Mouse (Mus musculus) lung, postnatal 14 days (tissue): ENCODE data around the gene Sgf29.
A peak's percentile ranks its signal among the peaks of the same experiment; 100 is the strongest.

ENCODE experiments used
- DNase-seq: peaks from one replicate; pipeline ENCODE4 v3.0.0; 2021

Gene Sgf29

GRCm38 (mm10) chr7:126689021-126689420 lies 39.9 kb downstream of the Sgf29 start:
- no peak for DNase-seq

GRCm38 (mm10) chr7:126690737-126691136 lies 41.6 kb downstream of the Sgf29 start:
- DNase-seq, result no peak

GRCm38 (mm10) chr7:126691676-126692075 lies 42.6 kb downstream of the Sgf29 start:
- no peak for DNase-seq

GRCm38 (mm10) chr7:126692426-126692825 lies 43.3 kb downstream of the Sgf29 start:
- no peak for DNase-seq

- DNase-seq, result peak; percentile 93
These were observed 44.1 kb downstream of the Sgf29 start for GRCm38 (mm10) chr7:126693256-126693655.

- no peak for DNase-seq
These were observed 44.7 kb downstream of the Sgf29 start for GRCm38 (mm10) chr7:126693781-126694180.

GRCm38 (mm10) chr7:126694441-126695051 lies 45.4 kb downstream of the Sgf29 start:
- no peak for DNase-seq

- peak; percentile 73 for DNase-seq
These were observed 46.1 kb downstream of the Sgf29 start, which contains the start of gene Bola2 for GRCm38 (mm10) chr7:126695210-126695611. Bola2 (plus strand) TSS chr7:126695401.

GRCm38 (mm10) chr7:126695631-126696207 lies 46.6 kb downstream of the Sgf29 start, which contains the start of gene Slx1b:
Slx1b (minus strand) TSS chr7:126695784.
- peak; percentile 94 for DNase-seq

- DNase-seq, result no peak
These were observed 47.2 kb downstream of the Sgf29 start for GRCm38 (mm10) chr7:126696303-126696702.

GRCm38 (mm10) chr7:126696886-126697285 lies 47.8 kb downstream of the Sgf29 start:
- no peak for DNase-seq

- no peak for DNase-seq
These were observed 48.7 kb downstream of the Sgf29 start for GRCm38 (mm10) chr7:126697838-126698237.

- DNase-seq, result no peak
These were observed 51.2 kb downstream of the Sgf29 start for GRCm38 (mm10) chr7:126700063-126701015.

- DNase-seq, result peak; percentile 94
These were observed 52.0 kb downstream of the Sgf29 start for GRCm38 (mm10) chr7:126701070-126701469.

GRCm38 (mm10) chr7:126701559-126702357 lies 52.6 kb downstream of the Sgf29 start:
- DNase-seq, result no peak

GRCm38 (mm10) chr7:126702358-126702757 lies 53.2 kb downstream of the Sgf29 start:
- DNase-seq, result no peak

- no peak for DNase-seq
These were observed 54.0 kb downstream of the Sgf29 start for GRCm38 (mm10) chr7:126702861-126703756.

- DNase-seq, result no peak
These were observed 54.6 kb downstream of the Sgf29 start for GRCm38 (mm10) chr7:126703757-126704077.

GRCm38 (mm10) chr7:126704121-126704980 lies 55.2 kb downstream of the Sgf29 start:
- peak; percentile 77 for DNase-seq

- no peak for DNase-seq
These were observed 58.5 kb downstream of the Sgf29 start, which contains the start of gene Coro1a for GRCm38 (mm10) chr7:126707442-126708174. Coro1a (minus strand) TSS chr7:126707787.
